Mouse (Mus musculus) embryonic facial prominence, embryonic 10.5 days (tissue): ENCODE data around the gene Serping1. TPM values are rescaled to one million over a fixed set of nuclear protein-coding genes. Genes with fewer than 3 reads are reported as not detected.
"Not testable (repeated sequence)": the region's sequence is repeated elsewhere in the genome, so short reads cannot be mapped to it uniquely, and the experiment has no call there.

Experiments used
- DNase-seq: peaks from one replicate; pipeline ENCODE4 v3.0.0-alpha.2; 2017; ENCODE audit warnings: low spot score
- H3K27ac ChIP-seq: fragments of 300-500 bp; sonication (generic); replicated peaks from 2 replicates; pipeline ENCODE4 v1.5.1; 2016; ENCODE audit warnings: mild to moderate bottlenecking
- H3K27me3 ChIP-seq: fragments of 300-500 bp; sonication (generic); replicated peaks from 2 replicates; pipeline ENCODE4 v1.6.1; 2016; ENCODE audit warnings: low read depth, mild to moderate bottlenecking; ENCODE audit not compliant: poor library complexity, severe bottlenecking
- H3K36me3 ChIP-seq: fragments of 300-500 bp; sonication (generic); replicated peaks from 2 replicates; pipeline ENCODE4 v1.6.1; 2016; ENCODE audit warnings: mild to moderate bottlenecking, moderate library complexity
- H3K4me1 ChIP-seq: fragments of 300-500 bp; sonication (generic); 2 replicates; pipeline ENCODE4 v1.6.1; 2016
- H3K4me3 ChIP-seq: fragments of 300-500 bp; sonication (generic); 2 replicates; pipeline ENCODE4 v1.5.1; 2016; ENCODE audit warnings: mild to moderate bottlenecking, moderate library complexity
- H3K9me3 ChIP-seq: fragments of 300-500 bp; sonication (generic); 2 replicates; pipeline ENCODE4 v1.6.1; 2016; ENCODE audit warnings: mild to moderate bottlenecking
- WGBS: fragments of 180-500 bp; shearing (Covaris S2); methylation state at CpG from one replicate; pipeline ENCODE4 v1.1.7; 2016; 5-methylcytosine and 5-hydroxymethylcytosine counted together
- polyA plus RNA-seq: library from polyadenylated mRNA; unstranded; fragments of >200 nt; fragmentation: Nextera tagmentation; extraction: Ambion mirVana; gene quantifications from 2 replicates; pipeline ENCODE4 v1.2.1, GENCODE M21; 2016

Serping1 gene
- polyA plus RNA-seq, 1 experiment from 2014 or later: 16.6 TPM

DNA sequence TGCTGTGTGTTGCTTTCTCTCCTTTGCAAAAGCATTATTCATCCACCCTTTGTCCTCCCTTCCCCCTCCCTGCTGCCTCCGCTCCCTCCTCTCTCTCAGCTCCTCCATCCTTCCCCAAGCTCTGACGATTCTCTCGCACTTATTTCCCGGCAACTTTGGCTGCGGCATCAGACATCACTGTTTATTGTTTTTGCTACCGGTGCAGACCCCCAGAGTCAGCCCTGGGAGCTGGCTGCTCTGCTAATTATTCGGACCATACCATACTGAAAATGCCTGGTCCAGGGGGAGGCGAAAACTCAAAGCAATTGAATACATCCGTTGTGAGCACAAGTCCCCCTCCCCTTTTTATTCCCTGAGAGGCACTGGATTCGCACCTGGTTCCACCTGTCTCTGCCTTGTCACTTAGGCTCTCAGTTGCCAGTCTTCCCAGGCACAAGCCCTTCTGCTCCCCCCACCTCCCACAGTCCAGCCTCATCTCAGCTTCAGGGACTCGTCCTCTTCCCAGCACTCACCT, 40.8 kb downstream of the Serping1 start:
- H3K9me3 ChIP-seq: no peaks in the 10 kb centered on the region
- peaks cover 65% of the 10 kb centered on the region for H3K4me1 ChIP-seq
- H3K27ac ChIP-seq: peak overlapping the region; percentile 88
- H3K27me3 ChIP-seq: no peaks in the 10 kb centered on the region
- DNase-seq: peak; percentile 68
- H3K4me3 ChIP-seq: peak overlapping the region; percentile 65
- under 1% methylated on average over 11 of the region's 11 CpGs for WGBS
- no peaks in the 10 kb centered on the region for H3K36me3 ChIP-seq

DNA sequence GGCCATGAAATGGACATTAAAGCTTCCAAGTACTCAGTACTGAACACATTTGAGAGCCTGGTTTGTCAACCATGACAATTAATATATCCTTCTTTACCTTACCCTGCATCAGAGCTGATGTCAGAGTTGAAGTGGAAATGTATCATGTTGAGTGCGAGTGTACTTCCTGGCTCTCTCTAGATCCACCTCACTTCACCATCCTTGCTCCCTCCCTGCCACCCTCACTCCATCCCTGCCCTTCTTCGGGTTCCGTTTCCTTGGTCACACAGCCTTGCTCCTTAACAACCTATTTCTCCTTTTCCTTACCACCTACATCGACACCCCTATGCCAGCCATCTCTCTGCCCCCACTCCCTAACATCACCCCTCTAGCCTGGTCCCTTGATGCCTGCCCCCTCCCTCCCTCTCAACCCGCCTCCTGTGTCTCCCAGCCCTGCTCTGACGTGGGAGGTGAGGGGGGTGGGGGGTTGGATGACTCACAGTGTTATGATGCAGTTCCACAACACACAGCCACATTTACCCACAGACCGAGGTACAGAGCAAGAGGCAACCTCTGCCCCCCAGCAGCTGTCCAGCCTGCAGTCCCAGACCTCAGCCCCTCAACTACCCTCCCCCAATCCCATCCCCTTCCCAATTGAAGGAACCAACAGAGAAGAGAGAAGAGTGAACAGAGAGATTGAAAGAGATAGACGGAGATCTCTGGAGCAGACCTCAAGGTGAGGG, 41.5 kb downstream of the Serping1 start, which contains the start of gene Ypel4:
Ypel4 (plus strand) TSS at position 480 of the 722 bp plus-strand sequence.
- H3K27me3 ChIP-seq: no peaks in the 10 kb centered on the region
- peak within 1 kb of the TSS; percentile 88 for H3K27ac ChIP-seq
- WGBS: 2% methylated on average over 8 of the region's 8 CpGs
- H3K4me1 ChIP-seq: peaks cover 58% of the 10 kb centered on the region
- peak; percentile 70 for DNase-seq
- peak within 1 kb of the TSS; percentile 65 for H3K4me3 ChIP-seq
- no peaks in the 10 kb centered on the region for H3K36me3 ChIP-seq
- no peaks in the 10 kb centered on the region for H3K9me3 ChIP-seq

DNA sequence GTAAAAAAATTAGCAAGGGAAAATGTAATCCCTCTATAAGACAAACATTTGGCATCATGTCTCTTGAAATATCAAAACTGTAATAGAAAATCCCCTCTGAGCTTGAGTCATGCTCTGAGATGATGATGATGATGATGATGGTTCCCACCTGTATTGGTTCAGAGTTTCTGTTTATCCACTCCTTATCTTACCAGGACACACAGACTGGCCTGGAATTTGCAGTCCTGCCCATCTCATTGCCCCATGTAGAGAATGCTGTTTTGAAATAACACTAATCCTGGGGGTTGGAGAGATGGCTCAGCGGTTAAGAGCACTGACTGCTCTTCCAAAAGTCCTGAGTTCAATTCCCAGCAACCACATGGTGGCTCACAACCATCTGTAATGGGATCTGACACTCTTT, 42.9 kb downstream of the Serping1 start:
- no peak overlapping the region for H3K4me3 ChIP-seq
- peaks cover 52% of the 10 kb centered on the region for H3K4me1 ChIP-seq
- no peaks in the 10 kb centered on the region for H3K9me3 ChIP-seq
- no peak for DNase-seq
- 76% methylated on average over 1 of the region's 1 CpGs for WGBS
- H3K36me3 ChIP-seq: no peaks in the 10 kb centered on the region
- H3K27ac ChIP-seq: no peak overlapping the region
- no peaks in the 10 kb centered on the region for H3K27me3 ChIP-seq

DNA sequence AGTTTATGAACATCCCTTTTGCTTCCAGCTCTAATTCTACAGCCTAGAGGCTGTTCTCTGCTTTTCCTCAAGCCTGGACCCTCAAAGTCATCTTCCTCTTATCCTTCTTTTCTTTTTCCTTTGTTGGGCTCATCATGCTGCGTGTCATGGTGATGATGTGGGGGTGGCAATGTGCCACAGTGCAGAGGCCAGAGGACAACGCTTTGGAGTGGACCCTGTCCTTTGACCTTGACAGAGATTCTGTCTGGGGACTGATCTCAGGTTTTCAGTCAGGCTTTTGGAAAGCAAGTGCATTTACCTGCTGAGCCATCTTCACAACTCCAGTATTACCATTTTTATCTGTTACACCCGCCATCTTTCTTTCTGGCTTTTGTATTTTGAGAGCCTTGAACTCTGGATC, 44.0 kb downstream of the Serping1 start:
- WGBS: 85% methylated on average over 3 of the region's 3 CpGs
- no peaks in the 10 kb centered on the region for H3K27me3 ChIP-seq
- no peaks in the 10 kb centered on the region for H3K9me3 ChIP-seq
- H3K4me3 ChIP-seq: no peak overlapping the region
- peaks cover 46% of the 10 kb centered on the region for H3K4me1 ChIP-seq
- H3K27ac ChIP-seq: no peak overlapping the region
- H3K36me3 ChIP-seq: no peaks in the 10 kb centered on the region
- no peak for DNase-seq

DNA sequence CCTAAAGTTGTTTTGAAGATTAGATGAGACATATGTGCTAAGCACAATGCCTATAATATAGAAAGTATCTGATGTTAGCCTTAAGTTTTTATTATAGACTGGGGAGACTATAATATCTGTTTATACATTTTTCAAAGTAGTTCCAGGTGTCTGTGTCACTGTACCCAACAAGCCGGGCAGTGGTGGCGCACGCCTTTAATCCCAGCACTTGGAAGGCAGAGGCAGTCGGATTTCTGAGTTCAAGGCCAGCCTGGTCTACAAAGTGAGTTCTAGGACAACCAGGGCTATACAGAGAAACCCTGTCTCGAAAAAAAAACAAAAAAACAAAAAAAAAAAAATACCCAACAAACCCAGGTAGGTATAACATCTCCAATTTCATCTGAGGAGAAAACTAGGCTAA, 47.1 kb downstream of the Serping1 start:
- H3K36me3 ChIP-seq: peaks cover 27% of the 10 kb centered on the region
- 83% methylated on average over 5 of the region's 5 CpGs for WGBS
- not testable (repeated sequence) for H3K4me3 ChIP-seq

DNA sequence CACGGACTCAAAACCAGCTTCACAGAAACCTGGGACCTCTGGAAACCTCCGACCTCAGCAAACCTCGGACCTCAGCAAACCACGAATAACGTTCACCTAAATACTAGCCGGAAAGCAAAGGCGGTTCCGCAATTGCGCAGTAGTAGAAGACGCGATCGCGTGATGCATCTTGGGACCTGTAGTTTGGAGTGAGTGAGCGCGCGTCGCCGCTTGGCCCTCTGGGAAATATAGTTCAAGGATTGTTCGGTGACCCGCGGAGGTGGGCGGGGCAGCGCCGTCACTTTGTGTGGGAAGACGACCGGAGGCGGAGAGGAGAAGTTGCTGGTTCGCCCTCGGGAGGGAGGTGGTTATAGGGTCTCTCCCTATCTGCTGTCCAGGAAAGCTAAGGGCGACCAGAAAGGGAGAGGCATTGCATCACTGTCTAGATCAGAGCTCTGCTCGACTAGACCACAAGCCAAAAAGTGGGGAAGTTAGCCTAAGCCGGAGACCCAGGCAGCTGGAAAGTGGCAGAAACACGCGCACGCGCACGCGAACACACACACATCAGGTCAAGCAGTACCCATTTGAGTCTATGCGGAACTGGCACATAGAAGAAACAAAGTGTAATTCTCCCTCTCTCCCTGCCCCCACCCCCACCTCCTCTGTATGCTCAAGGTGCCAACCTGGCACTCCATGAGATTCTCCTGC, 47.9 kb downstream of the Serping1 start, which contains the start of gene Clp1:
Clp1 (minus strand) TSS at position 179 of the 687 bp plus-strand sequence.
- peak within 1 kb of the TSS; percentile 85 for H3K27ac ChIP-seq
- WGBS: under 1% methylated on average over 39 of the region's 39 CpGs
- no peaks in the 10 kb centered on the region for H3K9me3 ChIP-seq
- H3K4me3 ChIP-seq: peak within 1 kb of the TSS; percentile 76
- peaks cover 33% of the 10 kb centered on the region for H3K36me3 ChIP-seq
- peaks cover 25% of the 10 kb centered on the region for H3K4me1 ChIP-seq
- peak; percentile 97 for DNase-seq
- H3K27me3 ChIP-seq: no peaks in the 10 kb centered on the region

More for the DNA sequence above, 47.1 kb downstream of the Serping1 start:
- DNase-seq, H3K27me3 ChIP-seq, H3K9me3 ChIP-seq, H3K27ac ChIP-seq: not testable (repeated sequence)
- H3K4me1 ChIP-seq: peaks cover 28% of the 10 kb centered on the region

DNA sequence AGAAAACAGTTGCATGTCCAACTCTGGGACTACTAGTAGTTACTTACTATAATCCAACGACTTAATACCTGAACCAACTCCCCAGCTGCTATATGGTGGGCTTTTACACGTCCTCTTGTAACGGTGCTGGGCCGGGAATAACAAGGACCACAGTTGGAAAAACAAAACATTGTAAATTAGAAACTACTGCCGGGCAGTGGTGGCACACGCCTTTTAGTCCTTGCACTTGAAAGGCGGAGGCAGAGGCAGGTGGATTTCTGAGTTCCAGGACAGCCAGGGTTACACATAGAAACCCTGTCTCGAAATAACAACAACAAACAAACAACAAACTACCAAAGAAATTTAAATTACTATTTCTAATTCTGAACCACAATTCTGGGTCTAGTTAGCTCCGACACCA, 48.5 kb downstream of the Serping1 start:
- peak overlapping the region; percentile 85 for H3K27ac ChIP-seq

DNA sequence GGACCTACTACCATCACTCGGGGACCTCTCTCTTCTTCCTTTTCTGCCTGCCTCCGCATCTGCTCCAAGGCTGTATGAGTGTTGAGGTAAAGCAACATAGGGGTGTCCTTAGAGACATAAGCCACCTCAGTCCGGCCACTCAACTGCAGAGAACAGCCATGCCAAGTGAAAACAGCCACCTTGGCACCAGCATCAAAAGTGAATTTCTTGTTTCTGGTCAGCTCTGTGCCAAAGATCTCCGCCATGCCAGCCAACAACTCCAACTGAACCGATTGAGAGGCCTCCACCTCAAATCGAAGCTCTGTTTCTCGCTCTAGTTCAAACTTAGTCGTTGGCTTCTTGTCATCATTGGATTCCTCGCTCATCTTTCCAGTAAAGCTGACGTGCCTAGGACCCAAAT, 49.5 kb downstream of the Serping1 start:
- Histone ChIP-seq H3K36me3 (peaks cover 47% of the 10 kb centered on the region), H3K9me3 (no peaks in the 10 kb centered on the region), H3K27ac (no peak overlapping the region), H3K4me3 (peak overlapping the region; percentile 76), H3K4me1 (peaks cover 25% of the 10 kb centered on the region), H3K27me3 (no peaks in the 10 kb centered on the region)
- no peak for DNase-seq
- 94% methylated on average over 10 of the region's 10 CpGs for WGBS

More for the DNA sequence above, 48.5 kb downstream of the Serping1 start:
- H3K36me3 ChIP-seq: peaks cover 39% of the 10 kb centered on the region
- H3K27me3 ChIP-seq: no peaks in the 10 kb centered on the region
- H3K4me3 ChIP-seq: peak overlapping the region; percentile 76
- H3K9me3 ChIP-seq: no peaks in the 10 kb centered on the region
- no peak for DNase-seq
- peaks cover 25% of the 10 kb centered on the region for H3K4me1 ChIP-seq
- 5% methylated on average over 9 of the region's 9 CpGs for WGBS

DNA sequence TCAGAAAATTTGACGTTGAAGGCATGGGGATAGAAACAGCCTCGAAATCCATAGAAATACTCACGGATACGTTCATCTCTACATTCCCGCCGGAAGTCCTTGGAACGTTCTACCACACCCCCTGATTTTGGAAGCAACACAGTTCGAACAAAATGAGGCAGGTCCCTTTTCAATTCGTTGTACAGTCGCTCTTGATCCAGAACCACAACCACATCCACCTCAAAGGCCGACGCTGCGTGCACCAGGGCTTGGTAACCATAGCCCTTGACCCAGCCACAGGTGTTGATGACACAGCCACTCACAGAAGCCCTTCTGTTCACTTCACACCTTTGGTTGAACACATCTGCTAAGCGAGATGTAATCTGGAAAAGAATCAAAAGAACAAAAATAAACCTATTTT, 51.4 kb downstream of the Serping1 start:
- no peak overlapping the region for H3K27ac ChIP-seq
- DNase-seq: no peak
- no peaks in the 10 kb centered on the region for H3K27me3 ChIP-seq
- WGBS: 95% methylated on average over 14 of the region's 14 CpGs
- H3K4me3 ChIP-seq: no peak overlapping the region
- peaks cover 47% of the 10 kb centered on the region for H3K36me3 ChIP-seq
- H3K9me3 ChIP-seq: no peaks in the 10 kb centered on the region
- H3K4me1 ChIP-seq: peaks cover 25% of the 10 kb centered on the region

DNA sequence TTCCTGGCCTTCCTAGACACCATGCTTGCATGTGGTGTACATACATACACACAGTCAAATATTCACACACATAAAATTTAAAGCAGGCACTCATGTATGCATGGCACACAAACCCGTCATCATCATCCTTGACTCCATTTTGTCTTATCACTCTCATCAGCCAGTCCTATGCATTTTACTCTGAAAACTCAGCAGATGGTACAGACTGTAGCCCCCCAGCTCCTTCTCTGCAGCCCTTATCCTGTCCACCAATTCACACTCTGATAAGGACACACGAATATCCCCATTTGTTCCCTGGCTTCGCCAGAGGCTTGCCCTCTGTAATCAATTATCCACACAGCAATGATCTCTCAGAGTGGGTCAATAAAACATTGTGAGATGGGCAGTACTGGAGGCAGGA, 54.1 kb downstream of the Serping1 start:
- Histone ChIP-seq H3K9me3 (no peaks in the 10 kb centered on the region), H3K4me3 (no peak overlapping the region), H3K27ac (no peak overlapping the region), H3K27me3 (no peaks in the 10 kb centered on the region), H3K36me3 (peaks cover 47% of the 10 kb centered on the region), H3K4me1 (peaks cover 21% of the 10 kb centered on the region)
- WGBS: 76% methylated on average over 3 of the region's 3 CpGs
- DNase-seq: no peak

DNA sequence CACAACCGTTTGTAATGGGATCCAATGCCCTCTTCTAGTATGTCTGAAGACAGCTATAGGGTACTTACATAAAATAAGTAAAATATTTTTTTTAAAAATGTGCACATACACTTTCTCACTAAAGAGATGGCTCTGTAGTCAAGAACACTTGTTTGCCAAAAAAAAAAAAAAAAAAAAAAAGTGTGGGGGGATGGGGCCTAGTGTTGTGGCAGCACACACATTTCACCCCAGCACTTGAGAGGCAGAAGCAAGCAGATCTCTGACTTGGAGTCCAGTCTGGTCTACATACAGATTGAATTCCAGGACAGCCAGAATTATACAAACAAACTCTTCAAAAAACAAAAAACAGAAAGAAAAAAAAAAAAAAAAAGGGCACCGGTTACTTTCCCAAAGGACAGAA, 54.5 kb downstream of the Serping1 start:
- Histone ChIP-seq H3K9me3 (no peaks in the 10 kb centered on the region), H3K4me1 (peaks cover 19% of the 10 kb centered on the region), H3K36me3 (peaks cover 45% of the 10 kb centered on the region), H3K4me3 (no peak overlapping the region), H3K27me3 (no peaks in the 10 kb centered on the region), H3K27ac (no peak overlapping the region)
- 91% methylated on average over 2 of the region's 2 CpGs for WGBS
- no peak for DNase-seq

DNA sequence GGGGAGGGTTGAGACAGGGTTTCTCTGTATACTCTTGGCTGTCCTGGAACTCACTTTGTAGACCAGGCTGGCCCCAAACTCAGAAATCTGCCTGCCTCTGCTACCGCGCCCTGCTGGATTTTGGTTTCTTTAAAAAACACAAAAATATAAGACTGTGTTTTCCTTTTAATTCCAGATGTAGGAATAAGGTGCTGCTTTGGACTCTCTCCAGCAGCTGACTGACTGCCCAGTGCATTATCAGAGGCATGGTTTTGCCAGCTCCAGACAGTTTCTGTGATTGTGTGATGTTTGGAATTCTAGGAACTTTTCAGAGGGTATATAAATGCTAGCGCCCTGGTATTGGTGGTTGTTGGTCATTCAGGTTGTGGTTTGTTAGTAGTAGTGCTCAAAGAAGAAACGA, 57.9 kb downstream of the Serping1 start:
- no peak for DNase-seq
- H3K36me3 ChIP-seq: peaks cover 15% of the 10 kb centered on the region
- WGBS: 94% methylated on average over 4 of the region's 4 CpGs

More for the DNA sequence above, 57.9 kb downstream of the Serping1 start:
- H3K27me3 ChIP-seq: no peaks in the 10 kb centered on the region
- H3K4me3 ChIP-seq: no peak overlapping the region
- H3K9me3 ChIP-seq: no peaks in the 10 kb centered on the region
- no peak overlapping the region for H3K27ac ChIP-seq
- peaks cover 24% of the 10 kb centered on the region for H3K4me1 ChIP-seq
